Mouse (Mus musculus) liver, embryonic 13.5 days (tissue): ENCODE results near the gene Znfx1. TPM values are rescaled to one million over a fixed set of nuclear protein-coding genes. Genes with fewer than 3 reads are reported as not detected.

Experiments used
- ATAC-seq: fragments of 200-750 bp; cut with Nextera tagmentation; 2 replicates; pipeline ENCODE4 v1.8.0; 2017; ENCODE audit warnings: low read depth, mild to moderate bottlenecking, moderate number of reproducible peaks, moderate library complexity
- DNase-seq: peaks from one replicate; pipeline ENCODE4 v3.0.0; 2022
- H3K27ac ChIP-seq: fragments of 300-500 bp; sonication (generic); 2 replicates; pipeline ENCODE4 v1.5.1; 2015; ENCODE audit warnings: moderate library complexity, mild to moderate bottlenecking, inconsistent platforms
- H3K27me3 ChIP-seq: fragments of 300-500 bp; sonication (generic); 2 replicates; pipeline ENCODE4 v1.6.1; 2015; ENCODE audit warnings: mild to moderate bottlenecking, inconsistent platforms
- H3K36me3 ChIP-seq: fragments of 300-500 bp; sonication (generic); 2 replicates; pipeline ENCODE4 v1.6.1; 2015; ENCODE audit warnings: mild to moderate bottlenecking, inconsistent platforms
- H3K4me1 ChIP-seq: fragments of 300-500 bp; sonication (generic); replicated peaks from 2 replicates; pipeline ENCODE4 v1.6.1; 2015; ENCODE audit warnings: inconsistent platforms
- H3K4me2 ChIP-seq: fragments of 300-500 bp; sonication (generic); 2 replicates; pipeline ENCODE4 v1.6.1; 2015; ENCODE audit warnings: inconsistent platforms, mild to moderate bottlenecking, moderate library complexity
- H3K4me3 ChIP-seq: fragments of 300-500 bp; sonication (generic); replicated peaks from 2 replicates; pipeline ENCODE4 v1.5.1; 2015; ENCODE audit warnings: mild to moderate bottlenecking, inconsistent platforms
- H3K9ac ChIP-seq: fragments of 300-500 bp; sonication (generic); 2 replicates; pipeline ENCODE4 v1.6.1; 2015; ENCODE audit warnings: mild to moderate bottlenecking, inconsistent platforms
- H3K9me3 ChIP-seq: fragments of 300-500 bp; sonication (generic); replicated peaks from 2 replicates; pipeline ENCODE4 v1.6.1; 2016; ENCODE audit warnings: inconsistent platforms
- WGBS: fragments of 180-500 bp; shearing (Covaris S2); methylation state at CpG from one replicate; pipeline ENCODE4 v1.1.7; 2015; ENCODE audit not compliant: insufficient replicate concordance; 5-methylcytosine and 5-hydroxymethylcytosine counted together
- polyA plus RNA-seq: library from polyadenylated mRNA; unstranded; fragments of >200 nt; fragmentation: Nextera tagmentation; extraction: Ambion mirVana; gene quantifications from 2 replicates; pipeline ENCODE4 v1.2.1, GENCODE M21; 2015

Gene Znfx1
- polyA plus RNA-seq, 1 experiment from 2014 or later: 7.0 TPM

GRCm38 (mm10) chr2:167060360-167060759, 2.5 kb downstream of the Znfx1 start:
- Histone ChIP-seq H3K27me3 (no peaks in the 10 kb centered on the region), H3K4me2 (peak overlapping the region; percentile 92), H3K36me3 (peaks cover 58% of the 10 kb centered on the region), H3K4me3 (peak overlapping the region; percentile 91), H3K27ac (peak overlapping the region; percentile 69), H3K9me3 (no peaks in the 10 kb centered on the region), H3K4me1 (peaks cover 59% of the 10 kb centered on the region), H3K9ac (peak overlapping the region; percentile 95)
- DNase-seq: no peak
- ATAC-seq: no peak
- WGBS: 66% methylated on average over 3 of the region's 3 CpGs

GRCm38 (mm10) chr2:167059960-167060359, 2.9 kb downstream of the Znfx1 start:
- no peaks in the 10 kb centered on the region for H3K9me3 ChIP-seq
- H3K4me1 ChIP-seq: peaks cover 59% of the 10 kb centered on the region
- 77% methylated on average over 12 of the region's 12 CpGs for WGBS
- peak overlapping the region; percentile 91 for H3K4me3 ChIP-seq
- DNase-seq: no peak
- H3K36me3 ChIP-seq: peaks cover 58% of the 10 kb centered on the region
- no peak for ATAC-seq
- no peaks in the 10 kb centered on the region for H3K27me3 ChIP-seq
- H3K9ac ChIP-seq: peak overlapping the region; percentile 95
- H3K4me2 ChIP-seq: peak overlapping the region; percentile 92
- H3K27ac ChIP-seq: peak overlapping the region; percentile 69

GRCm38 (mm10) chr2:167059536-167059935, 3.3 kb downstream of the Znfx1 start:
- Histone ChIP-seq H3K27me3 (no peaks in the 10 kb centered on the region), H3K9ac (peak overlapping the region; percentile 95), H3K9me3 (no peaks in the 10 kb centered on the region), H3K4me3 (peak overlapping the region; percentile 91), H3K4me1 (peaks cover 59% of the 10 kb centered on the region), H3K36me3 (peaks cover 58% of the 10 kb centered on the region), H3K27ac (peak overlapping the region; percentile 69; the same call in 1 of the 2 replicates), H3K4me2 (peak overlapping the region; percentile 92)
- WGBS: 76% methylated on average over 8 of the region's 8 CpGs
- ATAC-seq: no peak
- DNase-seq: no peak

- Histone ChIP-seq H3K27ac (no peak overlapping the region), H3K4me2 (no peak overlapping the region), H3K36me3 (peaks cover 57% of the 10 kb centered on the region), H3K27me3 (no peaks in the 10 kb centered on the region), H3K9me3 (no peaks in the 10 kb centered on the region), H3K9ac (0 out of 2 replicates have a peak overlapping the region, but pooled peaks have one; percentile 95), H3K4me1 (peaks cover 59% of the 10 kb centered on the region), H3K4me3 (no peak overlapping the region)
- ATAC-seq: no peak
- no peak for DNase-seq
- 78% methylated on average over 3 of the region's 3 CpGs for WGBS
Observed at GRCm38 (mm10) chr2:167058814-167059387, 3.9 kb downstream of the Znfx1 start.

GRCm38 (mm10) chr2:167058201-167058600, 4.6 kb downstream of the Znfx1 start:
- 0 out of 2 replicates have a peak overlapping the region, but pooled peaks have one; percentile 43 for H3K27ac ChIP-seq
- peaks cover 64% of the 10 kb centered on the region for H3K4me1 ChIP-seq
- ATAC-seq (no peak), DNase-seq (no peak)
- peaks cover 60% of the 10 kb centered on the region for H3K36me3 ChIP-seq
- H3K4me3 ChIP-seq: no peak overlapping the region
- no peaks in the 10 kb centered on the region for H3K9me3 ChIP-seq
- H3K9ac ChIP-seq: no peak overlapping the region
- WGBS: 49% methylated on average over 3 of the region's 3 CpGs
- H3K4me2 ChIP-seq: no peak overlapping the region
- no peaks in the 10 kb centered on the region for H3K27me3 ChIP-seq

DNA sequence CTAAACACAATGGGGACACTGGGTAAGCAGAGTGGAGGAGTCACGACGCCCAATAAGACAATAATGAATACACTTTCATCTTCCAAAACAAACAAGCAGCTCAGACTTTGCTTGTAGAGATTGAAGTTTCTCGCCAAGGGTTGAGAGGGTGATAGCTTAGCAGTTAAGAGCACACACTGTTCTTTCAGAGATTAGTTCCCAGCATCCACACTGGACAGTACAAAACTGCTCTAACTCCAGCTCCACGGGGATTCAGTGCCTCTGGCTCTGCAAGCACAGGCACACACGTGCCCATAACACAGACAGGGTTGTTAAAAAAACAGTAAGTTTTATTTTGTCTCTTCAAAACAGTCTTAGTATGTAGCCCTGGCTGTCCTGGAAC, 5.9 kb downstream of the Znfx1 start:
- Histone ChIP-seq H3K4me3 (no peak overlapping the region), H3K27ac (no peak overlapping the region), H3K4me1 (peaks cover 70% of the 10 kb centered on the region), H3K9me3 (no peaks in the 10 kb centered on the region), H3K4me2 (no peak overlapping the region), H3K27me3 (no peaks in the 10 kb centered on the region), H3K9ac (no peak overlapping the region), H3K36me3 (peaks cover 70% of the 10 kb centered on the region)
- 81% methylated on average over 5 of the region's 5 CpGs for WGBS
- ATAC-seq (no peak), DNase-seq (no peak)

GRCm38 (mm10) chr2:167056210-167056941, 6.4 kb downstream of the Znfx1 start:
- Histone ChIP-seq H3K4me3 (no peak overlapping the region), H3K36me3 (peaks cover 76% of the 10 kb centered on the region), H3K27ac (no peak overlapping the region), H3K9ac (no peak overlapping the region), H3K4me2 (no peak overlapping the region), H3K4me1 (peaks cover 67% of the 10 kb centered on the region), H3K27me3 (no peaks in the 10 kb centered on the region), H3K9me3 (no peaks in the 10 kb centered on the region)
- WGBS: 91% methylated on average over 15 of the region's 15 CpGs
- DNase-seq (no peak), ATAC-seq (no peak)

- 87% methylated on average over 15 of the region's 15 CpGs for WGBS
- Histone ChIP-seq H3K9ac (peak overlapping the region; percentile 42; the same call in 1 of the 2 replicates), H3K9me3 (no peaks in the 10 kb centered on the region), H3K27ac (peak overlapping the region; percentile 30; the same call in 1 of the 2 replicates), H3K36me3 (peaks cover 85% of the 10 kb centered on the region), H3K4me2 (0 out of 2 replicates have a peak overlapping the region, but pooled peaks have one; percentile 24), H3K4me1 (peaks cover 57% of the 10 kb centered on the region), H3K4me3 (no peak overlapping the region), H3K27me3 (no peaks in the 10 kb centered on the region)
- no peak for ATAC-seq
- DNase-seq: no peak
Observed at GRCm38 (mm10) chr2:167055386-167055785, 7.4 kb downstream of the Znfx1 start.

DNA sequence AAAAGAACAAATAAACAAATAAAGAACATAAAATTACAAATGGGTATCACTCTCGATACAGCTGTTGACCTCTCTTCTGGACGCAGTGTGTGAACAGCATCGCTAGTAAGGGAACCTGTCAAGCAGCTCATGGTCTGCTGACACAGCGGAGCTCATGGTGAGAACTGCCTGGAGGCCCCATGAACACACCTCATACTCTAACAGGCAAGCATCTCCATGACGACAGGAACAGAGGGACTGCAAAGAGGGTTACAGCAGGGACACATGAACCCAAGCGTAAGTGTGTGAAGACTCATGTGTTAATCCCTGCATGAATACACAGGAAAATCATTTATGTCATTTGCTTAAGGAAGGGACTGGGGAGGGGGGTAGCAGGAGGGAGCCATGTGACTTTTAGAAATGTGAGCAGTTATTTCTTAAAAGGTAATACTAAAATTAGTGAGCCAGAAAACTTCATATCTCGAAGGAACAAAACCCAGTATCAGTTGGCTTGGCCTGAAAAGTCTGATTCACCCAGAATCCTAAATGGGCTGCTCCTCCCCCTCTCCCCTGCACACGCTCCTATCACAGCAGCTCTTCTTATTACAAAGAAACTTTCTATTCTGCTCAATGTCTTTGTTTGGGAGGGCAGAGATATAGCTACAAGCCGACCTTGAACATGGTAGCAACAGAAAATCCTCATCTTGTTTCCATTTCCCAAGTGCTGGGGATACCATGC, 9.5 kb downstream of the Znfx1 start:
- Histone ChIP-seq H3K9me3 (no peaks in the 10 kb centered on the region), H3K4me2 (peak overlapping the region; percentile 9; the same call in 1 of the 2 replicates), H3K4me3 (0 out of 2 replicates have a peak overlapping the region, but pooled peaks have one; percentile 12), H3K36me3 (peaks cover 93% of the 10 kb centered on the region), H3K27me3 (no peaks in the 10 kb centered on the region), H3K27ac (peak overlapping the region; percentile 40), H3K4me1 (peaks cover 38% of the 10 kb centered on the region), H3K9ac (peak overlapping the region; percentile 5; the same call in 1 of the 2 replicates)
- DNase-seq (no peak), ATAC-seq (0 out of 2 replicates have a peak, but pooled peaks have one; percentile 43)
- 70% methylated on average over 9 of the region's 9 CpGs for WGBS

DNA sequence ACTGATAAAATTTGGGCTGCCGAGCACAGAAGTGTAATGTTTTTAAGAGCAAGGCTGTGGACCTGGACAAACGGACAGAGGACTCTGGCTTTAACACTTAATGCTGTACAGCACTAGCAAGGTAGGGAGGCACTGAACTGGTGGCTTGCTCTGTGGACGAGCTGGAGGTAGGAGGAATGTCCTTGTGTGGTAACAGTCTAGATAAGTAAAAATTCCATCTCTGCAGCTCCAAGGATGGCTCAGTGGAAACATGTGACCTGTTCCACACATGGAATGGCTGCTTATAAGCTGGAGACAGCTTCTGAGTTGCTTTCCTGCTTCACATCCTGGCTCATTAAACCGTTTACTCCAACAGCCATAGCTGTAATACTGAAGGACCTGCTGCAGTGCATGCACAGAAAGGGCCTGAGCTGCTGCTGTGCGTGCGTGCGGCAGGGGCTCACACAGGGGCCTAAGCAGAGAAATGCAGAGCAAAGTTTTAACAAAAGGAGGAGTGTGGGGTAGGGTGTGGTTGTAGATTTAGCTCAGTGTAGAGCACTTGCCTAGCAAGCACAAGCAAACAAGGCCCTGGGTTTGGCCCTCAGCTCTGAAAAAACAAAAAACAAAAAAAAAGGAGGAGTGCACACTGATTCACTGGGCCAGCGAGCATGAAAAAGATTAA, 14.0 kb downstream of the Znfx1 start:
- Histone ChIP-seq H3K27ac (no peak overlapping the region; the same call in 1 of the 2 replicates), H3K4me1 (peaks cover 30% of the 10 kb centered on the region), H3K4me2 (no peak overlapping the region), H3K9ac (no peak overlapping the region), H3K36me3 (peaks cover 91% of the 10 kb centered on the region), H3K27me3 (no peaks in the 10 kb centered on the region), H3K4me3 (no peak overlapping the region), H3K9me3 (no peaks in the 10 kb centered on the region)
- WGBS: 79% methylated on average over 8 of the region's 8 CpGs
- DNase-seq: no peak
- no peak for ATAC-seq

DNA sequence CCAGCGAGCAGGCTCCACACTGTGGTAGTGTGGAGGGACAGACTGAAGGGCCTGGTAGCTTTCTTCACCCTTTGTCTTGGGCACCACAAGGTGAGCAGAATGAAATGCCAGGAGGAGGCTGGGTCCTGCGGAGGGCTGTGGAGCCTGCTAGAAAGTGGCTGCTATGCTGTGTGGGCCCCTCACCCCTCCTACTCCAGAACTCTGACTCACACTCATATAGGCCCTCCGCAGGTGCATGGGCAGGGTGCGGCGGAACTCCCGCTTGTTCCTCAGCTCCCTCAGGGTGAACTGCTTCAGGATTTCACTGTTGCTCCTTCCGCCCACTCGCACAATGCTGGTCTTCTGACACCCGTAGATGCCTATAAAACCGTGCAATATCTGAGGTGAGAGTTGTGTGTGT, 14.6 kb downstream of the Znfx1 start:
- Histone ChIP-seq H3K36me3 (peaks cover 89% of the 10 kb centered on the region), H3K9me3 (no peaks in the 10 kb centered on the region), H3K4me1 (peaks cover 27% of the 10 kb centered on the region), H3K27ac (peak overlapping the region; percentile 18; the same call in 1 of the 2 replicates), H3K4me3 (no peak overlapping the region), H3K9ac (no peak overlapping the region), H3K27me3 (no peaks in the 10 kb centered on the region), H3K4me2 (no peak overlapping the region)
- ATAC-seq: no peak
- 88% methylated on average over 10 of the region's 10 CpGs for WGBS
- DNase-seq: no peak
